Mouse (Mus musculus) liver, adult 2 months (tissue): ENCODE data around the gene Sdr39u1. TPM values are rescaled to one million over a fixed set of nuclear protein-coding genes. Genes with fewer than 3 reads are reported as not detected.

Experiments
- DNase-seq: peaks from one replicate; pipeline ENCODE4 v3.0.0-alpha.2; 2011; ENCODE audit warnings: low read depth, low spot score; ENCODE audit errors: extremely low read depth
- H3K27ac ChIP-seq: fragments of 200-500 bp; replicated peaks from 2 replicates; pipeline ENCODE4 v1.5.1; 2012; ENCODE audit warnings: low read depth, mild to moderate bottlenecking, control low read depth, inconsistent platforms, low read length; ENCODE audit not compliant: insufficient read depth
- H3K27me3 ChIP-seq: fragments of 200-500 bp; 2 replicates; pipeline ENCODE4 v1.6.1; 2012; ENCODE audit warnings: mild to moderate bottlenecking, moderate library complexity, low read length, inconsistent platforms; ENCODE audit not compliant: control insufficient read depth, insufficient read depth
- H3K36me3 ChIP-seq: fragments of 200-500 bp; 2 replicates; pipeline ENCODE4 v1.6.1; 2012; ENCODE audit warnings: low read length, inconsistent platforms; ENCODE audit not compliant: control insufficient read depth, insufficient read depth
- H3K4me1 ChIP-seq: fragments of 200-500 bp; 2 replicates; pipeline ENCODE4 v1.6.1; 2011; ENCODE audit warnings: low read length; ENCODE audit not compliant: control insufficient read depth, insufficient read depth
- H3K4me3 ChIP-seq: fragments of 200-500 bp; 2 replicates; pipeline ENCODE4 v1.5.1; 2011; ENCODE audit warnings: low read depth, mild to moderate bottlenecking, control low read depth, low read length, moderate library complexity; ENCODE audit not compliant: insufficient read depth
- H3K79me2 ChIP-seq: fragments of 200-500 bp; 2 replicates; pipeline ENCODE4 v1.6.1; 2012; ENCODE audit warnings: inconsistent platforms, mild to moderate bottlenecking, low read length, moderate library complexity; ENCODE audit not compliant: control insufficient read depth, insufficient read depth
- H3K9ac ChIP-seq: fragments of 200-500 bp; 2 replicates; pipeline ENCODE4 v1.6.1; 2012; ENCODE audit warnings: low read depth, mild to moderate bottlenecking, control low read depth, inconsistent platforms, low read length
- CTCF ChIP-seq: fragments of 200-500 bp; IDR thresholded peaks from 2 replicates; pipeline ENCODE4 v1.5.1; 2011; ENCODE audit warnings: low read depth, low read length, control low read depth
- POLR2A ChIP-seq: fragments of 200-500 bp; IDR thresholded peaks from 2 replicates; pipeline ENCODE4 v1.6.1; 2011; ENCODE audit warnings: low read length, control low read depth; ENCODE audit not compliant: insufficient read depth; ENCODE audit errors: extremely low read depth
- WGBS: fragments of 180-500 bp; shearing (Covaris S2); methylation state at CpG from one replicate; pipeline ENCODE4 v1.1.7; 2018; 5-methylcytosine and 5-hydroxymethylcytosine counted together
- polyA plus RNA-seq: library from polyadenylated mRNA; depleted of rRNA; stranded (reverse); fragments of >200 nt; gene quantifications from 2 replicates; pipeline ENCODE4 v1.2.3, GENCODE M21; 2012
- total RNA-seq: library from RNA; depleted of rRNA; stranded (reverse); fragments of >200 nt; gene quantifications from 2 replicates; pipeline ENCODE4 v1.2.3, GENCODE M21; 2014

The Sdr39u1 gene
- total and polyA plus RNA-seq, 2 experiments, result 10.4 to 16.1 TPM

GRCm38 (mm10) chr14:55913406-55913805, 13.3 kb upstream of the Sdr39u1 start:
- no peak overlapping the region for H3K9ac ChIP-seq
- no peaks in the 10 kb centered on the region for H3K27me3 ChIP-seq
- no peak overlapping the region for H3K4me3 ChIP-seq
- TF ChIP-seq CTCF (no peak), POLR2A (no peak)
- H3K27ac ChIP-seq, result no peak overlapping the region
- no peaks in the 10 kb centered on the region for H3K4me1 ChIP-seq
- WGBS, result 71% methylated on average over 4 of the region's 4 CpGs
- H3K79me2 ChIP-seq, result no peaks in the 10 kb centered on the region
- H3K36me3 ChIP-seq, result no peaks in the 10 kb centered on the region
- no peak for DNase-seq

- Histone ChIP-seq H3K79me2 (no peaks in the 10 kb centered on the region), H3K4me3 (no peak overlapping the region), H3K27me3 (no peaks in the 10 kb centered on the region), H3K36me3 (no peaks in the 10 kb centered on the region), H3K27ac (no peak overlapping the region), H3K9ac (no peak overlapping the region), H3K4me1 (no peaks in the 10 kb centered on the region)
- WGBS, result 7% methylated on average over 1 of the region's 1 CpGs
- DNase-seq, result no peak
- TF ChIP-seq CTCF (no peak), POLR2A (no peak)
Observed at GRCm38 (mm10) chr14:55905518-55905917, 5.4 kb upstream of the Sdr39u1 start.

GRCm38 (mm10) chr14:55900414-55900755, 292 bp upstream of the Sdr39u1 start:
- Histone ChIP-seq H3K27ac (no peak overlapping the region), H3K9ac (peak overlapping the region; percentile 74)

GRCm38 (mm10) chr14:55898947-55899346, 1.1 kb downstream of the Sdr39u1 start:
- WGBS, result 86% methylated on average over 7 of the region's 7 CpGs
- H3K36me3 ChIP-seq, result peaks cover 26% of the 10 kb centered on the region
- H3K79me2 ChIP-seq, result no peaks in the 10 kb centered on the region
- H3K27me3 ChIP-seq, result no peaks in the 10 kb centered on the region
- DNase-seq, result no peak
- H3K9ac ChIP-seq, result no peak overlapping the region
- no peak overlapping the region for H3K4me3 ChIP-seq
- TF ChIP-seq CTCF, result no peak
- no peak for TF ChIP-seq POLR2A
- no peak overlapping the region for H3K27ac ChIP-seq
- H3K4me1 ChIP-seq, result peaks cover 8% of the 10 kb centered on the region; the same call in 1 of the 2 replicates

More at GRCm38 (mm10) chr14:55900414-55900755, 292 bp upstream of the Sdr39u1 start:
- no peak for DNase-seq
- peaks cover 8% of the 10 kb centered on the region; the same call in 1 of the 2 replicates for H3K4me1 ChIP-seq
- peak overlapping the region; percentile 57 for H3K4me3 ChIP-seq
- H3K36me3 ChIP-seq, result peaks cover 13% of the 10 kb centered on the region
- no peaks in the 10 kb centered on the region for H3K27me3 ChIP-seq
- no peak for TF ChIP-seq CTCF
- TF ChIP-seq POLR2A, result no peak
- H3K79me2 ChIP-seq, result no peaks in the 10 kb centered on the region
- WGBS, result 14% methylated on average over 12 of the region's 12 CpGs

GRCm38 (mm10) chr14:55897671-55898070, 2.4 kb downstream of the Sdr39u1 start:
- peak; percentile 44 for DNase-seq
- WGBS, result 73% methylated on average over 12 of the region's 12 CpGs
- Histone ChIP-seq H3K79me2 (no peaks in the 10 kb centered on the region), H3K4me1 (peaks cover 8% of the 10 kb centered on the region; the same call in 1 of the 2 replicates), H3K36me3 (peaks cover 32% of the 10 kb centered on the region), H3K4me3 (no peak overlapping the region), H3K27ac (no peak overlapping the region), H3K27me3 (no peaks in the 10 kb centered on the region), H3K9ac (no peak overlapping the region)
- no peak for TF ChIP-seq CTCF
- TF ChIP-seq POLR2A, result no peak

- H3K79me2 ChIP-seq, result peaks cover 9% of the 10 kb centered on the region; the same call in 1 of the 2 replicates
- H3K9ac ChIP-seq, result no peak overlapping the region; the same call in 1 of the 2 replicates
- WGBS, result 78% methylated on average over 24 of the region's 24 CpGs
- peaks cover 19% of the 10 kb centered on the region for H3K4me1 ChIP-seq
- DNase-seq, result no peak
- H3K4me3 ChIP-seq, result no peak overlapping the region
- TF ChIP-seq POLR2A (no peak), CTCF (no peak)
- peaks cover 39% of the 10 kb centered on the region for H3K36me3 ChIP-seq
- H3K27ac ChIP-seq, result no peak overlapping the region
- no peaks in the 10 kb centered on the region for H3K27me3 ChIP-seq
Observed at GRCm38 (mm10) chr14:55886571-55887382, 13.3 kb downstream of the Sdr39u1 start.
